Mouse (Mus musculus) frontal cortex, postnatal 25 days (tissue): ENCODE measurements around the gene Xpnpep3.
"Not testable (repeated sequence)": the region's sequence is repeated elsewhere in the genome, so short reads cannot be mapped to it uniquely, and the experiment has no call there.

Experiments used
- DNase-seq, 2 experiments: peaks; one replicate each; pipeline ENCODE4 v3.0.0; 2022; ENCODE audit warnings: low spot score in 2 of 2

Gene Xpnpep3

DNA sequence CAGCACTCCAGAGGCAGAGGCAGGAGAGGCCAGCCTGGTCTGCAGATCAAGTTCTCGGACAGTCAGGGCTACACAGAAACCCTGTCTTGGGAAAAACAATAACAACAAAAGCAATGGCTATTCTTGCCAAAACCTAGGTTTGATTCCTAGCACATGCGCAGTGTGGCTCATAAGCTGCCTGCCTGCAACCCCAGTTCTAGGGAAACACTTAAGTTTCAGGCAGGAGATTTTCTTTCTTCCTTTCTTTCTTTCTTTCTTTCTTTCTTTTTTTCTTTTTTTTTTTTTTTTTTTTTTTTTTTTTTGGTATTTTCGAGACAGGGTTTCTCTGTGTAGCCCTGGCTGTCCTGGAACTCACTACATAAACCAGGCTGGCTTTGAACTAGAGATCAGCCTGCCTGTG lies 80.3 kb downstream of the Xpnpep3 start:
- DNase-seq: not testable (repeated sequence)

DNA sequence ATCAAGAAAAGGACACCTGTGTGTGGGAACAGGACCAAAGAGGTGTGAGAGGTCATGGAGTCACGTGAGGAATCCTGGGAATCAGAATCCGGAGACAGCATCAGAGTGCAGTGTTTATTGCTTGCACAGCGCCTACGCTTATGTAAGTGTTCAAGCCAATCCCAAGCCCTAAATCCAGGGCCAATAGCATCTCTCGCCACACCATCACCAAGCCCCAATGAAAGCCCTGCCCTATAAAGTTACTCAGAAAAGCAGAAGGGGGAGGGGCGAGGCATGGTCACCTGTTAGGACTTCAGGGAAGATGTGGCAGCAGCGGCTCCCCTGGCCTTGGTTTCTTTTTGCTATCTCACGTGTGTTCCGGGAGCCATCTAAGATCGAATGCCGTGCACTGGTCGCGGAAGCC lies 81.0 kb downstream of the Xpnpep3 start:
- no peak for DNase-seq

DNA sequence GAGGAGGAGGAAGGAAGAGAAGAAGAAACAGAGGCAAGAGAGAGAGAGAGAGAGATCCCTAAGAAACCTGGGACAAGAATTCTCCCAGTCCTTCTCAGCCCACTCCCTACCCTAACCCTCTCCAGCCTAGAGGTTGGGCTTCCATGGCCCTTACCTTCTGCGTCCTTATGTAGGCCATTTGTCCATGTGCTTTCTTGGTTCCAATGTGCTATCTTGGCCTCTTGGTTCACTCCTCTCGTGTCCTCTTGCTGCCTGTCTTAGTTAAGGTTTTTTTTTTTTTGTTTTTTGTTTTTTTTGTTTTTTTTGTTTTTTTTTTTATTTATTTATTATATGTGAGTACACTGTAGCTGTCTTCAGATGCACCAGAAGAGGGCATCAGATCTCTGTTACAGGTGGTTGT lies 83.0 kb downstream of the Xpnpep3 start:
- no peak for DNase-seq

GRCm38 (mm10) chr15:81483691-81484090 lies 83.8 kb downstream of the Xpnpep3 start:
- DNase-seq: no peak

- no peak for DNase-seq
Observed at GRCm38 (mm10) chr15:81485483-81485882, 85.5 kb downstream of the Xpnpep3 start.

GRCm38 (mm10) chr15:81503466-81503865 lies 103.5 kb downstream of the Xpnpep3 start:
- DNase-seq: no peak

GRCm38 (mm10) chr15:81503995-81504394 lies 104.1 kb downstream of the Xpnpep3 start:
- no peak for DNase-seq
